Mouse (Mus musculus): ENCODE measurements around the gene Dag1. TPM values are rescaled to one million over a fixed set of nuclear protein-coding genes. Genes with fewer than 3 reads are reported as not detected.
"Not testable (repeated sequence)": the region's sequence is repeated elsewhere in the genome, so short reads cannot be mapped to it uniquely, and the experiment has no call there.

The Dag1 gene
- polyA plus RNA-seq, 1 experiment from 2014 or later: 60.4 TPM

DNA sequence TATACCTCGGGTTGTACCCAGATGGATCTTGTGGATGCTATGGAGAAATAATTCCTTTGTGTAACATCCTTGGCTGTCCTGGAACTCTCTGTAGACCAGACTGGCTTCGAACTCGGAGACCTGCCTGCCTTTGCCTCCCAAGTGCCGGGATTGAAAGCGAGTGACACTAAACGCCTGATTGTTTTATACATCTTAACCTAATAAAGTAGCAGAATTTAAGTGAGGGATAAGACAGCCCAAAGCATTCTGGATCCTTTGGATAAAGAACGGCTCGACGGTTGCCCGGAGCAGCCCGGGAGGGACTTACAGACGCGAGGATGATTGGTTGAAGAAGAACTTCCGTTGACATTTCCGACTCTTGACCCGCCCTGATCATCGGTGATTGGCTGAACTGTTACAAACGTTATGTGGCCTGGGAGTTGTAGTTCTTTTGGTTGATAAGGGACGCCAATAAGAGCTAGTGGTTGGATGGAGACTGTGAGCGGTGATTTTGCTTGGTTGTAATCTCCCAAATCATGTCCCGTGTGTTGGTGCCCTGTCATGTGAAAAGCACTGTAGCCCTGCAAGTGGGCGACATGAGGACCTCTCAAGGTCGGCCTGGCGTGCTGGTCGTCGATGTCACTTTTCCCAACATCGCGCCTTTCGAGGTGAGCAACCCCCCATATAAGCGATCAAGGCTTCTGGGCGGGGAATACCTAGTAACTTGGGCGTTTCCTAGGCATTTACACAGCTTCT, 26.4 kb upstream of the Dag1 start, which contains the start of gene Nicn1:
Gene Nicn1 (plus strand): TSS at position 414 of the 735 bp plus-strand sequence.
- Histone ChIP-seq H3K4me2 (peak within 1 kb of the TSS; percentile 69), H3K27me3 (no peaks in the 10 kb centered on the region), H3K27ac (peak within 1 kb of the TSS; percentile 93), H3K36me3 (peaks cover 20% of the 10 kb centered on the region), H3K4me3 (peak within 1 kb of the TSS; percentile 59), H3K4me1 (replicated peaks) (peaks cover 10% of the 10 kb centered on the region), H3K9ac (peak within 1 kb of the TSS; percentile 77), H3K9me3 (no peaks in the 10 kb centered on the region)
- peak; percentile 98 for ATAC-seq (ENCODE audit: low FRiP score)
- WGBS: under 1% methylated on average over 32 of the region's 32 CpGs

DNA sequence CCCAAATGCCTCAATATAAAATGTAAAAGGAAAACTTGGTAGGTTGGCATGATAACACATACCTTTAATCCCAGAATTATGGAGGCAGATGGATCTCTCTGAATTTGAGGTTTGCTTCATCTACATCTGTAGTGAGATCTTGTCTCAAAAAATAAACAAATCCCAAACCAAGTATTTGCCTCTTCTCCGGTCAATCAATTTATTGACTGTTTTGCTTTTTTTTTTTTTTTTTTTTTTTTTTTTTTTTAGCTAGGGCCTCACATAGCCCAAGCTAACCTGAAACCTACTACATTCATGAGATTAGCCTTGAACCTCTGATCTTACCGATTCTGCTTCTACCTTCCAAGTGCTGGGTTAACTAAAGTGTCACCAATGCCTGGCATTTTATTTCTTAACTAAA, 25.6 kb upstream of the Dag1 start:
- H3K9ac ChIP-seq: peak overlapping the region; percentile 72; the same call in 1 of the 2 replicates
- H3K27me3 ChIP-seq: no peaks in the 10 kb centered on the region
- H3K4me3 ChIP-seq: peak overlapping the region; percentile 59
- peak overlapping the region; percentile 93 for H3K27ac ChIP-seq
- H3K9me3 ChIP-seq: no peaks in the 10 kb centered on the region
- peaks cover 11% of the 10 kb centered on the region for H3K36me3 ChIP-seq
- 73% methylated on average over 2 of the region's 2 CpGs for WGBS
- H3K4me1 ChIP-seq (replicated peaks): peaks cover 10% of the 10 kb centered on the region
- peak overlapping the region; percentile 69 for H3K4me2 ChIP-seq
- no peak for ATAC-seq (ENCODE audit: low FRiP score)

DNA sequence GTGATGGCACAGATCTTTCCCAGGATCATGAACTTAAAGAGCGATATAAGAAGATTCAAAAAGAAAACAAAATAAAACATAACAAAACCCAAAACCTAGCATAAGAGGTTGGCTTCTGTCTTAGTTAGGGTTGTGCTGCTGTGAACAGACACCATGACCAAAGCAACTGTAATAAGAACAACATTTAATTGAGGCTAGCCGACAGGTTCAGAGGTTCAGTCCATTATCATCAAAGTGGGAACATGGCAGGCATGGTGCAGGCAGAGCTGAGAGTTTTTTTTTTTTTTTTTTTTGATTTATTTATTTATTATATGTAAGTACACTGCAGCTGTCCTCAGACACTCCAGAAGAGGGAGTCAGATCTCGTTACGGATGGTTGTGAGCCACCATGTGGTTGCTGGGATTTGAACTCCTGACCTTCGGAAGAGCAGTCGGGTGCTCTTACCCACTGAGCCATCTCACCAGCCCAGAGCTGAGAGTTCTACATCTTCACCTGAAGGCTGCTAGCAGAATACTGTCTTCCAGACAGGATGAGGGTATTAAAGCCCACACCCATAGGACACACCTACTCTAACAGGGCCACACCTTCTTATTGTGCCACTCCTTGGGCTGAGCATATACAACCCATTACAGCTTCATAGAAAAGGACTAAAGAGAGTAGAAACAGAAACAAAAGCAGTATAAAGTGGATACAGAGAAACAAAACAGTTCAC, 23.9 kb upstream of the Dag1 start:
- not testable (repeated sequence) for H3K4me1 ChIP-seq (replicated peaks); H3K9ac ChIP-seq; H3K27me3 ChIP-seq; H3K4me2 ChIP-seq; ATAC-seq (ENCODE audit: low FRiP score); H3K36me3 ChIP-seq; H3K4me3 ChIP-seq; H3K9me3 ChIP-seq; H3K27ac ChIP-seq
- WGBS: 82% methylated on average over 6 of the region's 6 CpGs

DNA sequence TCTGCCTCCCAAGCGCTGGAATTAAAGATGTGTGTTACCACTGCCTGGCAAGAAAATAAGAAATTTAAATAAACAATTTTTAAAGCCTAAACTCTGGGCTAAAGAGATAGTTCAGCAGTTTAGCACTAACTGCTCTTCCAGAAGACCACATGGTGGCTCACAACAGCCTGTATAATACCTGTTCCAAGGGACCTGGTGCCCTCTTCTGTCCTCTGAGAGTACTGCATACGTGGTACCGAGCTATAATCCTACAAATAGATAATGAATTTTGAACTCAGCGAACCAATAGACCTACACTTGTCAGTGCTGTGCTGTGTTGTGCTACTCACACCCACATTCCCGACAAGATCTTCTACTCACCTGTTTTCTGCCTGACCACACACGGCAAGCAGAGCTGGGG, 20.7 kb upstream of the Dag1 start:
- no peaks in the 10 kb centered on the region for H3K4me1 ChIP-seq (replicated peaks)
- no peak overlapping the region for H3K9ac ChIP-seq
- H3K27ac ChIP-seq: no peak overlapping the region
- 14% methylated on average over 6 of the region's 6 CpGs for WGBS
- H3K27me3 ChIP-seq: no peaks in the 10 kb centered on the region
- H3K9me3 ChIP-seq: no peaks in the 10 kb centered on the region
- H3K36me3 ChIP-seq: no peaks in the 10 kb centered on the region
- H3K4me2 ChIP-seq: no peak overlapping the region
- ATAC-seq (ENCODE audit: low FRiP score): peak; percentile 73
- H3K4me3 ChIP-seq: no peak overlapping the region

DNA sequence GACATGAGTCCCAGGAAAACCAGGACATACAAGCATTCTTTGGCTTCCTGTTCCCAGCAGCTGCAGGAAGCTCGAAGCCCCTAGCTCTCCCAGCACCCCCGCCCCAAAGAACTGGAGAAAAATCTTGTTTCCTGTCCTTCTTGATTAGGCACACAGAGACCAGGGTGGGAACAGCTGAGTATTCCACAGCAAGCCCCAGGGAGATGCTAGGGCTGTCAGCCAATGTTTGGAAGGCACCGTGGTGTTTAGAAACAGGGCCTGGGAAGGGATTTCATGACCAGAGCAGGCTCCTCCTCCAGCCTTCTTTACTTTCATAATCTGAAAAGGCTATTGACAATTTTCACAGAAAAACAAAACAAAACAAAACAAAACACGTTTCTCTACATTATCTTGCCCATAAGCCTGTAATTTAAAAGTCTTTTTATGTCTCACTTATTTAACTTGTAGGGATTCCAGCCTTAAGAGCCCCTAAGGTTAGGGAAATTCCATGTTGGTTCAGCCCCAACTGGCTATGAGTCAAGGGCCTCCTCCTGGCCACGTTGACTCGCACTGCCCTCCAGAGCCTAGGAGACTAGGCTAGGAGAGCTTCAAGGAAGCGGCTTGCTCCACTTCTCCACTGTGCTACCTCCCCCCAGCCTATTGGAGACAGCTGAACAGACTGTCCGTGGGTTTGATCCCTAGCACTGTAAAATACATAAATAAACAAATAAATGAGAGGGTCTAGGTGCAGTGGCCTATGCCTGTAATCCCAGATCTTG, 16.5 kb upstream of the Dag1 start:
- WGBS: 48% methylated on average over 8 of the region's 8 CpGs
- H3K27me3 ChIP-seq: no peaks in the 10 kb centered on the region

DNA sequence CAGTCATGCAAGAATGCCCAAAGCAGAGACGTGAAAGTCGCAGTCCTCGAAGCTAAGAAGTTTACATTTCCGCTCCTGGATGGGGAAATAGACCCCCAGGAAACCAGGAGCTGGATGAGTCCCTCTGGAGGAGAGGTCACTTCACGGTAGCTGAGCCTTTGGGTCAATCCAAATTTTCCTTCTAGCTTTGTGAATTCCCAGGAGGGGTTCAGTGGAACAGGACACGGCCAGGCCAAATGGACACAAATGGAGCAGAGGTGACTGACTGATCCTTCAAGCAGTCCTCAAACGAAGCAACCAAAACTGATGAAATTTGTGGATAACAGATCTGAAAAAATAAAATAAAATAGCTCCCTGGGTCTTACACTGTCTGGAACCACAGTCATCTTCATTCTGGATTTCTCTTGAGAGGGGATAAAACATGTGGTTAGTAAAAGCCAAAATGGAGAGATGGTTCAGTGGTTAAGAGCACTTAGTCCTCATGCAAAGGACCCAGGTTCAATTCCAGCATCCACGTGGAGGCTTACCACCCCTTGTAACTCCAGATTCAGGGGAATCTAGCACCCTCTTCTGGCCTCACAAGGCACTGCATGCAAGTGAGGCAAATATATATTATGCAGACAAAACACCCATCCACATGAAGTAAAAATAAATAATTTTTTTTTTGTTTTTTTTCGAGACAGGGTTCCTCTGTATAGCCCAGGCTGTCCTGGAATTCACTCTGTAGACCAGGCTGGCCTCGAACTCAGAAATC, 15.1 kb upstream of the Dag1 start:
- Histone ChIP-seq H3K27me3 (no peaks in the 10 kb centered on the region), H3K4me3 (no peak overlapping the region), H3K9ac (no peak overlapping the region), H3K9me3 (no peaks in the 10 kb centered on the region), H3K27ac (no peak overlapping the region), H3K4me2 (no peak overlapping the region), H3K4me1 (replicated peaks) (no peaks in the 10 kb centered on the region), H3K36me3 (no peaks in the 10 kb centered on the region)
- WGBS: 66% methylated on average over 10 of the region's 10 CpGs
- ATAC-seq (ENCODE audit: low FRiP score): no peak

More for the DNA sequence above, 16.5 kb upstream of the Dag1 start:
- no peak for ATAC-seq (ENCODE audit: low FRiP score)
- H3K4me2 ChIP-seq: no peak overlapping the region
- H3K4me3 ChIP-seq: no peak overlapping the region
- H3K9ac ChIP-seq: no peak overlapping the region
- no peaks in the 10 kb centered on the region for H3K36me3 ChIP-seq
- H3K27ac ChIP-seq: no peak overlapping the region
- H3K9me3 ChIP-seq: no peaks in the 10 kb centered on the region
- H3K4me1 ChIP-seq (replicated peaks): no peaks in the 10 kb centered on the region

DNA sequence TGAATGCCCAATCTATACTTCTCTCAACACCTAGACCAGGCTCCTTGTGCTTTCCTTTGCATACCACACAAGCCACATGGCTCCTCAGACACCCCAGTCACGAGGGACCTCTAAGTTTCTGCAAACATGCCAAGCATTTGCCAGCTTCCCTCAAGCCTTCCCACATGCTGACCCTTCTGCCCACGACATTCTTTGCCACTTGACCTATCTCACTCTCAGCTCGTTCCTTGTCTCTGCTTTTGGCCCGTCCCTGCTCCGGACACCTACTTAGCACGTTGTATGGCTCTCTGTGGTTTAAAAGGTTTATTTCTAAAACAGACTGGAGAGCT, 11.5 kb upstream of the Dag1 start:
- no peaks in the 10 kb centered on the region for H3K27me3 ChIP-seq
- no peak overlapping the region for H3K27ac ChIP-seq
- H3K9ac ChIP-seq: no peak overlapping the region
- H3K4me3 ChIP-seq: no peak overlapping the region
- H3K9me3 ChIP-seq: no peaks in the 10 kb centered on the region
- no peaks in the 10 kb centered on the region for H3K4me1 ChIP-seq (replicated peaks)
- H3K36me3 ChIP-seq: no peaks in the 10 kb centered on the region
- H3K4me2 ChIP-seq: no peak overlapping the region
- 68% methylated on average over 6 of the region's 6 CpGs for whole genome bisulfite sequencing
- no peak for ATAC-seq (ENCODE audit: low FRiP score)

DNA sequence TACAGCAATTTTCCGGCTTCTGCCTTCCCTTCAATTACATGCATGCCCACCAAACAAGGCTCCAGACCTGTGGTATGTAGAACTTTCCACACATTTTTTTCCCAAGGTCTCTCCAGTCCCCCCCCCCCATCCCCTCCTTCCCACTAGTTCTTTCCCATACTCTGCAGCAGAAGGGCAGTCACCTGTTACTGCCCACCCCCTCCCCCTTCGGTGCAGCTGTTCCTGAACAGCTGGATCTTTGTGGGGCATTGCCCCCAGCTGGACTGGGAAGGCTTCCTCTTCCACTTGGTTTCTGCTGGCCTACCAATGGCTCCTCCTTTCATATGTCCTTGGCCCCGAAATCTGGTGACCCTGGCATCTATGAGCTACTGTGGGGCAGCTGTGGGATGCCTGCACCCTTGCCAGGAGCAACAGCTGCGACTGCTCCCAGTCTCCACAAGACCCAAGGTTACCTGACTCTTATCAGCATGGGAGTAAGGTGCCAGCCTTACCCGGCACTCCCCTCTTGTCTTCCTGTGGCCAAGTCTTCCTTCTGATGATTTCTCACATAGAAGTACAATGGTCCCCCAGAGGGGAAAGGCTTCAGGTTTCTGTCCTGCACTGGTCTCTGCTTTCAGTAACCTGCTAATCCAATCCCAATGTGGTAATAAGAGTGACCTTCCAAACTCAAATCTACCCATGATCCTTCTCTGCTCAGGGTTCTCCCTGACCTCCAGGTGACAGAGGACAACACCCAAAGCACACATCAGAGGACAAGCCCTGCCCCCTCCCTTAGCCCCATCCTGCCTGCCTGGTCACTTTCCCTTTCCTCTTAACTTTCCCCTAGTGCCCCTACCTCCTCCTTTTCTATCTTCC, 10.9 kb upstream of the Dag1 start:
- Histone ChIP-seq H3K36me3 (no peaks in the 10 kb centered on the region), H3K9ac (no peak overlapping the region), H3K27me3 (no peaks in the 10 kb centered on the region), H3K4me1 (replicated peaks) (no peaks in the 10 kb centered on the region), H3K4me3 (no peak overlapping the region), H3K9me3 (no peaks in the 10 kb centered on the region), H3K27ac (no peak overlapping the region), H3K4me2 (no peak overlapping the region)
- 89% methylated on average over 5 of the region's 5 CpGs for WGBS
- no peak for ATAC-seq (ENCODE audit: low FRiP score)

DNA sequence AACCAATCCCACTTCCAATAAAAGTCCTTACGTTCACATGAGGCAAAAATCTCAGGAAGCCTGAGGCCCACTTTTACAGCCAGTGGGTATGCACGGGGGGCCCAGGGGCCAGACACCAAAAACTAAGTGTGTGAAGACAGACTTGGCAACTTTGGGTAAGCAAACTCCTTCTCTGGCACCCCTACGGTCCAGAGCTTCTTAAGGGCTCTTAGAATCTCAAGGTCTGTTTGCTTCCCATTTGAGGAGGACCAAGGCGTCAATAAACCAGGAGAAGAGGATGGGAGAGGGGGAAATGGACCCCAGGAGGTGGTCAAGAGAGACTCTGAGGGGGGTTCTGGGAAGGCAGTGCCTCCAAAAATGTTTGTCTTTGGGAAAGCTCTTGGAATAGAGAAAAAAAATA, 9.7 kb upstream of the Dag1 start:
- Histone ChIP-seq H3K27me3 (no peaks in the 10 kb centered on the region), H3K4me2 (no peak overlapping the region), H3K36me3 (no peaks in the 10 kb centered on the region), H3K4me1 (replicated peaks) (no peaks in the 10 kb centered on the region), H3K9me3 (no peaks in the 10 kb centered on the region), H3K9ac (no peak overlapping the region), H3K4me3 (no peak overlapping the region), H3K27ac (no peak overlapping the region)
- ATAC-seq (ENCODE audit: low FRiP score): no peak
- WGBS: 82% methylated on average over 4 of the region's 4 CpGs

DNA sequence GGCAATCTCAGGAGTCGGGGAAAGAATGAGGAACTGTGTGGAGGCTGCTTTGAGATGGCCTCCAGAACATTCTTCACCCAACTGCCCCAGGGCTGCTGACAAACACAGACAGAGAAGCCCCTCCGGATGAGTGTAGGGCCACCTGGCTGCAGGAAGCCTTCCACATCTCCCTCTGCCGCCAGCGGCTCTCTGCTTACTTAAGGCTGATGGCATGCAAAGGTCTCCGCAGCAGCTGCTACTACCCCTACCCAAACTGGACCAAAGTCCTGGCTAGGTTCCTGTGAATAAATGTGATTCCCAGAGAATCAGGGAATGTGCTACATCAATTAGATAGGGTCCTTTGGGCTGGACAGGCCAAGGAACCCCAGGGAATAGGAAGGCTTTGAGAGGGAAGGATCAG, 8.9 kb upstream of the Dag1 start:
- no peaks in the 10 kb centered on the region for H3K4me1 ChIP-seq (replicated peaks)
- ATAC-seq (ENCODE audit: low FRiP score): no peak
- no peak overlapping the region for H3K4me3 ChIP-seq
- H3K27ac ChIP-seq: no peak overlapping the region
- no peak overlapping the region for H3K4me2 ChIP-seq
- H3K27me3 ChIP-seq: no peaks in the 10 kb centered on the region
- 71% methylated on average over 5 of the region's 5 CpGs for WGBS
- H3K9ac ChIP-seq: no peak overlapping the region
- no peaks in the 10 kb centered on the region for H3K9me3 ChIP-seq
- no peaks in the 10 kb centered on the region for H3K36me3 ChIP-seq

DNA sequence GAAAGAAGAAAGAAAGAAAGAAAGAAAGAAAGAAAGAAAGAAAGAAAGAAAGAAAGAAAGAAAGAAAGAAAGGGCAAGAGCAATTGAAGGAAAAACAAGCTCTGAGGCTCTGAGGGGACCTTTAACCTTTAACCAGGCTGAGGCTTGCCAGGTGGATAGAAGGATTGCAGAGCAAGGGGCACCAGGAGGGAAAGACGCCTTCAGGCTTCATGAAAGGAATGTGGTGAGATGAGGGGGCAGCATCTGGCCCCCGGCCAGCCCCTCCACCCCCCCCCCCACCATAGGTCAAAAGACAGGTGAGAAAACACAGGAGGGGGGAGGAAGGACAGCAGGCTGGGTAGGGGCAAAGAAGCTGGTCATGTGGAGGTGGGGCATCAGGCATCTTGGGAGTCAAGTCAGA, 8.2 kb upstream of the Dag1 start:
- Histone ChIP-seq H3K4me1 (replicated peaks) (no peaks in the 10 kb centered on the region), H3K9ac (no peak overlapping the region), H3K9me3 (no peaks in the 10 kb centered on the region), H3K4me3 (no peak overlapping the region), H3K36me3 (no peaks in the 10 kb centered on the region), H3K27me3 (no peaks in the 10 kb centered on the region), H3K4me2 (no peak overlapping the region), H3K27ac (no peak overlapping the region)
- WGBS: 41% methylated on average over 2 of the region's 2 CpGs
- no peak for ATAC-seq (ENCODE audit: low FRiP score)
